Mouse (Mus musculus): ENCODE measurements around the gene Gcnt4. TPM values are rescaled to one million over a fixed set of nuclear protein-coding genes. Genes with fewer than 3 reads are reported as not detected.
"Not testable (repeated sequence)": the region's sequence is repeated elsewhere in the genome, so short reads cannot be mapped to it uniquely, and the experiment has no call there.

The Gcnt4 gene
- under 1 TPM in 3 of 26 experiments, not detected in 23; 0.13 to 0.32 (median 0.20) TPM for total RNA-seq (2018; cell fraction: chromatin; rRNA removed)
- total RNA-seq (2018; cell fraction: cytosol; rRNA removed) = under 1 TPM in 4 of 26 experiments, not detected in 22; 0.03 to 0.14 (median 0.05) TPM
- under 1 TPM in 3 of 26 experiments, not detected in 23; 0.06 to 0.27 (median 0.10) TPM for total RNA-seq (2018; cell fraction: nucleus; rRNA removed)
- polyA plus RNA-seq (2018) = not detected in 3 replicates

- WGBS (ENCODE audit: missing documents) = 12% methylated on average over 51 of the region's 56 CpGs
- Histone ChIP-seq H3K27ac (no peak within 1 kb of the TSS), H3K79me2 (ENCODE audit: inconsistent target) (no peaks in the 10 kb centered on the region), H3K36me3 (ENCODE audit: inconsistent target) (no peaks in the 10 kb centered on the region), H3K4me3 (ENCODE audit: inconsistent target) (peak within 1 kb of the TSS; percentile 8; the same call in 1 of the 2 replicates)
These were observed at the start of gene Gcnt4 for GRCm38 (mm10) chr13:96923999-96924961. Gcnt4 (plus strand) TSS chr13:96924689.

- Histone ChIP-seq H3K36me3 (ENCODE audit: inconsistent target) (no peaks in the 10 kb centered on the region), H3K27ac (no peak overlapping the region), H3K4me3 (ENCODE audit: inconsistent target) (no peak overlapping the region), H3K79me2 (ENCODE audit: inconsistent target) (no peaks in the 10 kb centered on the region)
- WGBS (ENCODE audit: missing documents) = 87% methylated on average over 12 of the region's 12 CpGs
These were observed 46.0 kb upstream of the Gcnt4 start for GRCm38 (mm10) chr13:96878220-96879057.

- WGBS (ENCODE audit: missing documents) = 100% methylated on average over 1 of the region's 1 CpGs
- Histone ChIP-seq H3K4me3 (ENCODE audit: inconsistent target) (no peak overlapping the region), H3K36me3 (ENCODE audit: inconsistent target) (no peaks in the 10 kb centered on the region), H3K79me2 (ENCODE audit: inconsistent target) (no peaks in the 10 kb centered on the region), H3K27ac (no peak overlapping the region)
These were observed 40.0 kb upstream of the Gcnt4 start for GRCm38 (mm10) chr13:96884534-96884933.

GRCm38 (mm10) chr13:96889985-96890384 lies 34.5 kb upstream of the Gcnt4 start:
- Histone ChIP-seq H3K27ac (no peak overlapping the region), H3K79me2 (ENCODE audit: inconsistent target) (no peaks in the 10 kb centered on the region), H3K4me3 (ENCODE audit: inconsistent target) (no peak overlapping the region), H3K36me3 (ENCODE audit: inconsistent target) (no peaks in the 10 kb centered on the region)
- WGBS (ENCODE audit: missing documents) = 92% methylated on average over 2 of the region's 2 CpGs

GRCm38 (mm10) chr13:96895144-96895543 lies 29.3 kb upstream of the Gcnt4 start:
- Histone ChIP-seq H3K79me2 (ENCODE audit: inconsistent target) (no peaks in the 10 kb centered on the region), H3K27ac (no peak overlapping the region), H3K4me3 (ENCODE audit: inconsistent target) (no peak overlapping the region), H3K36me3 (ENCODE audit: inconsistent target) (no peaks in the 10 kb centered on the region)
- 94% methylated on average over 2 of the region's 2 CpGs for WGBS (ENCODE audit: missing documents)

- Histone ChIP-seq H3K79me2 (ENCODE audit: inconsistent target) (no peaks in the 10 kb centered on the region), H3K4me3 (ENCODE audit: inconsistent target) (no peak overlapping the region), H3K36me3 (ENCODE audit: inconsistent target) (no peaks in the 10 kb centered on the region), H3K27ac (no peak overlapping the region)
- WGBS (ENCODE audit: missing documents) = 64% methylated on average over 3 of the region's 3 CpGs
These were observed 17.8 kb upstream of the Gcnt4 start for GRCm38 (mm10) chr13:96906717-96907116.

GRCm38 (mm10) chr13:96911202-96911601 lies 13.3 kb upstream of the Gcnt4 start:
- WGBS (ENCODE audit: missing documents) = 33% methylated on average over 3 of the region's 3 CpGs
- H3K79me2 ChIP-seq (ENCODE audit: inconsistent target) = no peaks in the 10 kb centered on the region
- no peak overlapping the region for H3K27ac ChIP-seq

GRCm38 (mm10) chr13:96923134-96923533 lies 1.4 kb upstream of the Gcnt4 start:
- not testable (repeated sequence) for H3K27ac ChIP-seq; H3K4me3 ChIP-seq (ENCODE audit: inconsistent target); H3K36me3 ChIP-seq (ENCODE audit: inconsistent target); H3K79me2 ChIP-seq (ENCODE audit: inconsistent target)
- WGBS (ENCODE audit: missing documents) = 94% methylated on average over 3 of the region's 4 CpGs

More at GRCm38 (mm10) chr13:96911202-96911601, 13.3 kb upstream of the Gcnt4 start:
- Histone ChIP-seq H3K36me3 (ENCODE audit: inconsistent target) (no peaks in the 10 kb centered on the region), H3K4me3 (ENCODE audit: inconsistent target) (no peak overlapping the region)

- Histone ChIP-seq H3K36me3 (ENCODE audit: inconsistent target) (no peaks in the 10 kb centered on the region), H3K79me2 (ENCODE audit: inconsistent target) (no peaks in the 10 kb centered on the region), H3K27ac (no peak overlapping the region), H3K4me3 (ENCODE audit: inconsistent target) (peak overlapping the region; percentile 8; the same call in 1 of the 2 replicates)
- 4% methylated on average over 45 of the region's 53 CpGs for WGBS (ENCODE audit: missing documents)
These were observed 676 bp downstream of the Gcnt4 start for GRCm38 (mm10) chr13:96924985-96925745.

- H3K79me2 ChIP-seq (ENCODE audit: inconsistent target) = no peaks in the 10 kb centered on the region
- no peak overlapping the region for H3K4me3 ChIP-seq (ENCODE audit: inconsistent target)
- WGBS (ENCODE audit: missing documents) = 92% methylated on average over 10 of the region's 10 CpGs
- H3K27ac ChIP-seq = no peak overlapping the region
- H3K36me3 ChIP-seq (ENCODE audit: inconsistent target) = no peaks in the 10 kb centered on the region
These were observed 1.7 kb downstream of the Gcnt4 start for GRCm38 (mm10) chr13:96925991-96926725.

GRCm38 (mm10) chr13:96927781-96928180 lies 3.3 kb downstream of the Gcnt4 start:
- no peak overlapping the region for H3K4me3 ChIP-seq (ENCODE audit: inconsistent target)
- H3K27ac ChIP-seq = no peak overlapping the region
- H3K79me2 ChIP-seq (ENCODE audit: inconsistent target) = no peaks in the 10 kb centered on the region
- H3K36me3 ChIP-seq (ENCODE audit: inconsistent target) = no peaks in the 10 kb centered on the region
- WGBS (ENCODE audit: missing documents) = 100% methylated on average over 1 of the region's 1 CpGs

- Histone ChIP-seq H3K79me2 (ENCODE audit: inconsistent target) (no peaks in the 10 kb centered on the region), H3K4me3 (ENCODE audit: inconsistent target) (no peak overlapping the region), H3K36me3 (ENCODE audit: inconsistent target) (no peaks in the 10 kb centered on the region), H3K27ac (no peak overlapping the region)
- 58% methylated on average over 8 of the region's 8 CpGs for WGBS (ENCODE audit: missing documents)
These were observed 4.0 kb downstream of the Gcnt4 start for GRCm38 (mm10) chr13:96928432-96929039.

GRCm38 (mm10) chr13:96932745-96933144 lies 8.3 kb downstream of the Gcnt4 start:
- 86% methylated on average over 5 of the region's 5 CpGs for WGBS (ENCODE audit: missing documents)
- H3K79me2 ChIP-seq (ENCODE audit: inconsistent target) = no peaks in the 10 kb centered on the region
- H3K27ac ChIP-seq = no peak overlapping the region
- no peaks in the 10 kb centered on the region for H3K36me3 ChIP-seq (ENCODE audit: inconsistent target)
- H3K4me3 ChIP-seq (ENCODE audit: inconsistent target) = no peak overlapping the region
